Mouse (Mus musculus) adrenal gland, adult (tissue): ENCODE data around the gene Hoxc9.

Experiments
- DNase-seq, 2 experiments: peaks; one replicate each; pipeline ENCODE4 v3.0.0; 2022 to 2023; ENCODE audit warnings: low spot score in 1 of 2; ENCODE audit not compliant: inconsistent age in 2 of 2

The Hoxc9 gene

GRCm38 (mm10) chr15:102955833-102956640 is 20.2 kb upstream of the Hoxc9 start:
- DNase-seq = peak in 1 of 2 experiments; percentile 54

- DNase-seq = no peak
Observed at GRCm38 (mm10) chr15:102956906-102957305, 19.3 kb upstream of the Hoxc9 start.

- no peak for DNase-seq
Observed at GRCm38 (mm10) chr15:102959663-102960191, 16.5 kb upstream of the Hoxc9 start.

GRCm38 (mm10) chr15:102961728-102962127 is 14.5 kb upstream of the Hoxc9 start:
- DNase-seq = no peak

GRCm38 (mm10) chr15:102962492-102962891 is 13.7 kb upstream of the Hoxc9 start:
- DNase-seq = no peak

GRCm38 (mm10) chr15:102963259-102963658 is 13.0 kb upstream of the Hoxc9 start:
- no peak for DNase-seq

GRCm38 (mm10) chr15:102963671-102964640 is 12.3 kb upstream of the Hoxc9 start:
- DNase-seq = peak in 1 of 2 experiments; percentile 54

GRCm38 (mm10) chr15:102965003-102965891 is 11.0 kb upstream of the Hoxc9 start:
- DNase-seq = peak in 1 of 2 experiments; percentile 29

- DNase-seq = peak; percentile 81 to 94
Observed at GRCm38 (mm10) chr15:102965892-102966775, 10.1 kb upstream of the Hoxc9 start.

- no peak for DNase-seq
Observed at GRCm38 (mm10) chr15:102966776-102967311, 9.4 kb upstream of the Hoxc9 start, which contains the start of gene Hoxc10. Gene Hoxc10 (plus strand): TSS chr15:102966796.

- no peak for DNase-seq
Observed at GRCm38 (mm10) chr15:102967312-102967510, 9.0 kb upstream of the Hoxc9 start, which contains the start of gene Hoxc5. Gene Hoxc5 (plus strand): TSS chr15:102967443.

GRCm38 (mm10) chr15:102967511-102968397 is 8.5 kb upstream of the Hoxc9 start:
- DNase-seq = peak in 1 of 2 experiments; percentile 32

- no peak for DNase-seq
Observed at GRCm38 (mm10) chr15:102969296-102969695, 6.9 kb upstream of the Hoxc9 start.

GRCm38 (mm10) chr15:102970740-102971139 is 5.5 kb upstream of the Hoxc9 start:
- peak in 1 of 2 experiments; percentile 69 for DNase-seq

- DNase-seq = no peak
Observed at GRCm38 (mm10) chr15:102972254-102972653, 4.0 kb upstream of the Hoxc9 start.

- no peak for DNase-seq
Observed at GRCm38 (mm10) chr15:102972753-102973152, 3.5 kb upstream of the Hoxc9 start.

GRCm38 (mm10) chr15:102975034-102975433 is 1.2 kb upstream of the Hoxc9 start:
- no peak for DNase-seq

- DNase-seq = no peak
Observed at GRCm38 (mm10) chr15:102975688-102976111, 539 bp upstream of the Hoxc9 start.
